Comparison of ENCODE assay signal across 8 mouse cellular contexts in genomic region chr5:138160842-138161665, GRCm38 (mm10). TPM values are rescaled to one million over a fixed set of nuclear protein-coding genes. Genes with fewer than 3 reads are reported as not detected.
A peak's percentile ranks its signal among the peaks of the same experiment; 100 is the strongest.
DNase-seq lines count a peak whose midpoint lies in the region; ATAC-seq and TF ChIP-seq lines count a peak whose summit lies in the region.

Cops6 (plus strand) TSS chr5:138161071.

- peak; percentile 74; the same call in 1 of the 2 replicates for TF ChIP-seq POLR2A in bone marrow, adult 2 months (IDR thresholded peaks at IDR 0.05; ENCODE audit: borderline replicate concordance, control insufficient read depth, low read depth, low read length)
- TF ChIP-seq POLR2A in limb, embryonic 14.5 days (IDR thresholded peaks at IDR 0.05; ENCODE audit: borderline replicate concordance, extremely low read depth, insufficient read depth, insufficient read length): peak; percentile 82; the same call in 1 of the 2 replicates

- peaks cover 40% of the 10 kb centered on the region for H3K36me3 ChIP-seq in embryonic facial prominence, embryonic 15.5 days
- peaks cover 34% of the 10 kb centered on the region for H3K36me3 ChIP-seq in limb, embryonic 14.5 days (ENCODE audit: control insufficient read depth, insufficient read depth, low read length)
- peaks cover 28% of the 10 kb centered on the region; the same call in 1 of the 2 replicates for H3K36me3 ChIP-seq in midbrain, postnatal 0 days (ENCODE audit: insufficient read depth, low read length)

- peak within 1 kb of the TSS; percentile 67 for H3K4me2 ChIP-seq in embryonic facial prominence, embryonic 15.5 days (replicated peaks)
- peak within 1 kb of the TSS; percentile 67 for H3K4me2 ChIP-seq in limb, embryonic 14.5 days (replicated peaks; ENCODE audit: low read depth, low read length, severe bottlenecking)
- H3K4me2 ChIP-seq in midbrain, postnatal 0 days (ENCODE audit: low read depth, low read length, poor library complexity, severe bottlenecking): peak within 1 kb of the TSS; percentile 74

- peak; percentile 96 for DNase-seq in 3T3-L1 (ENCODE audit: low read depth, low spot score)
- DNase-seq in heart, adult 8-10 months (ENCODE audit: low spot score): peak; percentile 95
- DNase-seq in kidney, adult 9 months: peak; percentile 95
- peak; percentile 93 for DNase-seq in limb, embryonic 14.5 days (ENCODE audit: low spot score)
- DNase-seq in midbrain, postnatal 0 days (ENCODE audit: low spot score): peak; percentile 96
- DNase-seq in spleen, postnatal 14 days (ENCODE audit: low spot score in 2 of 2): peak; percentile 87 to 94

- WGBS in bone marrow, adult 2 months: under 1% methylated on average over 42 of the region's 42 CpGs
- WGBS in embryonic facial prominence, embryonic 15.5 days: under 1% methylated on average over 42 of the region's 42 CpGs
- WGBS in limb, embryonic 14.5 days: 1% methylated on average over 41 of the region's 42 CpGs
- WGBS in midbrain, postnatal 0 days: under 1% methylated on average over 42 of the region's 42 CpGs

- TF ChIP-seq CTCF in bone marrow, adult 2 months (IDR thresholded peaks at IDR 0.05; ENCODE audit: control insufficient read depth, insufficient read depth, low read length): no peak
- peak; percentile 22; the same call in 1 of the 2 replicates for TF ChIP-seq CTCF in midbrain, postnatal 0 days (IDR thresholded peaks at IDR 0.05)

- H3K27ac ChIP-seq in bone marrow, adult 2 months (ENCODE audit: control insufficient read depth, insufficient read depth, low read depth, low read length, poor library complexity): peak within 1 kb of the TSS; percentile 24; the same call in 1 of the 2 replicates
- peak within 1 kb of the TSS; percentile 77 for H3K27ac ChIP-seq in embryonic facial prominence, embryonic 15.5 days (replicated peaks)
- peak within 1 kb of the TSS; percentile 68 for H3K27ac ChIP-seq in limb, embryonic 14.5 days (replicated peaks; ENCODE audit: low read depth, low read length)
- peak within 1 kb of the TSS; percentile 70 for H3K27ac ChIP-seq in midbrain, postnatal 0 days (ENCODE audit: low read depth, low read length)

- H3K9me3 ChIP-seq in embryonic facial prominence, embryonic 15.5 days (replicated peaks): no peaks in the 10 kb centered on the region
- no peaks in the 10 kb centered on the region for H3K9me3 ChIP-seq in limb, embryonic 14.5 days (ENCODE audit: control insufficient read depth, low read length)
- no peaks in the 10 kb centered on the region for H3K9me3 ChIP-seq in midbrain, postnatal 0 days (ENCODE audit: low read length)

- peak within 1 kb of the TSS; percentile 80 for H3K9ac ChIP-seq in embryonic facial prominence, embryonic 15.5 days
- peak within 1 kb of the TSS; percentile 85 for H3K9ac ChIP-seq in limb, embryonic 14.5 days (ENCODE audit: low read depth, low read length, severe bottlenecking)
- peak within 1 kb of the TSS; percentile 66 for H3K9ac ChIP-seq in midbrain, postnatal 0 days (replicated peaks; ENCODE audit: low read length, poor library complexity, severe bottlenecking)

- peak; percentile 93 for ATAC-seq in embryonic facial prominence, embryonic 15.5 days (ENCODE audit: insufficient number of reproducible peaks, low FRiP score, low TSS enrichment, low read depth)
- peak; percentile 94 for ATAC-seq in limb, embryonic 14.5 days (ENCODE audit: low FRiP score, low read depth)
- peak; percentile 93 for ATAC-seq in midbrain, postnatal 0 days (ENCODE audit: low FRiP score)

- H3K27me3 ChIP-seq in embryonic facial prominence, embryonic 15.5 days: no peaks in the 10 kb centered on the region
- no peaks in the 10 kb centered on the region for H3K27me3 ChIP-seq in limb, embryonic 14.5 days (ENCODE audit: control insufficient read depth, insufficient read depth, low read length)
- H3K27me3 ChIP-seq in midbrain, postnatal 0 days (ENCODE audit: insufficient read depth, low read length): no peaks in the 10 kb centered on the region

- peak within 1 kb of the TSS; percentile 96 for H3K4me3 ChIP-seq in bone marrow, adult 2 months (replicated peaks; ENCODE audit: control insufficient read depth, low read depth, low read length)
- H3K4me3 ChIP-seq in embryonic facial prominence, embryonic 15.5 days (replicated peaks): peak within 1 kb of the TSS; percentile 82
- peak within 1 kb of the TSS; percentile 75 for H3K4me3 ChIP-seq in limb, embryonic 14.5 days (replicated peaks; ENCODE audit: low read length)
- peak within 1 kb of the TSS; percentile 59 for H3K4me3 ChIP-seq in midbrain, postnatal 0 days (ENCODE audit: low read depth, low read length)

- peaks cover 2% of the 10 kb centered on the region for H3K4me1 ChIP-seq in bone marrow, adult 2 months (ENCODE audit: control insufficient read depth, insufficient read depth, low read length)
- peaks cover 10% of the 10 kb centered on the region for H3K4me1 ChIP-seq in embryonic facial prominence, embryonic 15.5 days
- H3K4me1 ChIP-seq in limb, embryonic 14.5 days (ENCODE audit: control insufficient read depth, insufficient read depth, low read length): 0 out of 2 replicates have a peak, but pooled peaks cover 3% of the 10 kb centered on the region
- H3K4me1 ChIP-seq in midbrain, postnatal 0 days (ENCODE audit: insufficient read depth, low read length): peaks cover 5% of the 10 kb centered on the region

RNA-seq across cellular contexts. Expression of gene Cops6, which starts in this region (rescaled TPM):
- polyA plus RNA-seq in bone marrow, adult 2 months (2011; ENCODE audit: insufficient read depth, insufficient read length, low replicate concordance, missing spikeins): 36.0 and 72.4 TPM in 2 replicates
- polyA plus RNA-seq in embryonic facial prominence, embryonic 15.5 days (2015; fragmentation: Nextera tagmentation; extraction: Ambion mirVana): 303 and 321 TPM in 2 replicates
- total RNA-seq in heart, adult 8-10 months (2022): 100 to 1,000 TPM; 117 to 139 (median 133) TPM
- polyA plus RNA-seq in limb, embryonic 14.5 days (2012; rRNA removed): 141 and 149 TPM in 2 replicates
- 262 and 267 TPM in 2 replicates for polyA plus RNA-seq in limb, embryonic 14.5 days (2014; fragmentation: Nextera tagmentation; extraction: Ambion mirVana)
- total RNA-seq in midbrain, postnatal 0 days (2014; rRNA removed): 50.9 and 54.3 TPM in 2 replicates
- polyA plus RNA-seq in midbrain, postnatal 0 days (2015; fragmentation: Nextera tagmentation; extraction: Ambion mirVana): 283 and 299 TPM in 2 replicates

Comparison
In these comparisons a context has a peak if more than half of its experiments do, and no peak if none do; other contexts are left out.
1. Peak in every context shown above with its lines: DNase-seq, ATAC-seq, H3K4me3 ChIP-seq and H3K27ac ChIP-seq.
2. H3K27ac ChIP-seq: peak in every context shown above with its lines; median percentile 77 in embryonic facial prominence, embryonic 15.5 days; 70 in midbrain, postnatal 0 days; 68 in limb, embryonic 14.5 days; 24 in bone marrow, adult 2 months.